Mouse (Mus musculus) CH12.LX (cell line): ENCODE measurements at regions not wholly inside any gene's neighbourhood (a gene's known extent, or its start where the extent isn't known, plus 50 kb on each side); places are given as distances from the start of the nearest gene placed in this dataset.

ENCODE experiments used
- DNase-seq: peaks from one replicate; pipeline ENCODE4 v3.0.0-alpha.2; 2013; ENCODE audit errors: extremely low read depth
- H3K27ac ChIP-seq: 2 replicates; pipeline ENCODE4 v1.5.1; 2012; ENCODE audit warnings: low read depth, mild to moderate bottlenecking, control low read depth, moderate library complexity; ENCODE audit not compliant: insufficient read depth
- H3K27me3 ChIP-seq: replicated peaks from 2 replicates; pipeline ENCODE3; 2012; ENCODE audit warnings: inconsistent platforms
- H3K36me3 ChIP-seq, 2 experiments: replicated peaks in 1 of 2; 2 replicates each; pipeline versions ENCODE3 to v1.6.1; 2012; ENCODE audit warnings: inconsistent platforms in 1 of 2, low read length in 1 of 2, mild to moderate bottlenecking in 1 of 2, mixed read lengths in 1 of 2, moderate library complexity in 1 of 2; ENCODE audit not compliant: control insufficient read depth in 1 of 2, insufficient read depth in 1 of 2
- H3K4me1 ChIP-seq, 2 experiments: 2 replicates each; pipeline ENCODE4 v1.6.1; 2012; ENCODE audit warnings: inconsistent platforms in 1 of 2, moderate library complexity in 1 of 2; ENCODE audit not compliant: insufficient read depth in 2 of 2, control insufficient read depth in 1 of 2
- H3K4me2 ChIP-seq: 2 replicates; pipeline ENCODE4 v1.6.1; 2012; ENCODE audit warnings: low read depth, mild to moderate bottlenecking, control low read depth; ENCODE audit not compliant: poor library complexity, insufficient read depth, severe bottlenecking
- H3K4me3 ChIP-seq, 3 experiments: fragments of 150-350 bp in 1 of 3; sonication (generic) in 1 of 3; replicated peaks in 1 of 3; 2 replicates each; pipeline versions ENCODE3 to v1.5.1; 2011 to 2012; ENCODE audit warnings: low read depth in 2 of 3, low read length in 2 of 3, mild to moderate bottlenecking in 2 of 3, moderate library complexity in 2 of 3, control low read depth in 1 of 3, improper control_type of control experiment in 1 of 3, inconsistent platforms in 1 of 3, mixed read lengths in 1 of 3; ENCODE audit not compliant: poor library complexity in 1 of 3
- H3K79me2 ChIP-seq: replicated peaks from 2 replicates; pipeline ENCODE4 v1.6.1; 2012; ENCODE audit warnings: mild to moderate bottlenecking, moderate library complexity; ENCODE audit not compliant: control insufficient read depth, poor library complexity, insufficient read depth, severe bottlenecking; ENCODE audit errors: extremely low read depth
- H3K9ac ChIP-seq: 2 replicates; pipeline ENCODE4 v1.6.1; 2012; ENCODE audit warnings: low read depth, mild to moderate bottlenecking, control low read depth, moderate library complexity; ENCODE audit not compliant: insufficient read depth
- H3K9me3 ChIP-seq: replicated peaks from 2 replicates; pipeline ENCODE3; 2012; ENCODE audit warnings: low read length, inconsistent platforms, mixed read lengths
- BHLHE40 ChIP-seq: IDR thresholded peaks from 2 replicates; pipeline ENCODE4 v1.6.1; 2011; ENCODE audit warnings: mild to moderate bottlenecking, low read depth, low read length, improper control_type of control experiment
- CHD2 ChIP-seq: IDR thresholded peaks from 2 replicates; pipeline ENCODE4 v1.6.1; 2011; ENCODE audit warnings: low read length, improper control_type of control experiment
- E2F4 ChIP-seq: IDR thresholded peaks from 2 replicates; pipeline ENCODE4 v1.6.1; 2011; ENCODE audit warnings: low read depth, low read length, improper control_type of control experiment; ENCODE audit not compliant: insufficient replicate concordance
- ELF1 ChIP-seq: IDR thresholded peaks from 2 replicates; pipeline ENCODE4 v1.6.1; 2014; ENCODE audit warnings: low read depth, mild to moderate bottlenecking, inconsistent platforms, low read length, improper control_type of control experiment
- EP300 ChIP-seq: IDR thresholded peaks from 2 replicates; pipeline ENCODE4 v1.6.1; 2011; ENCODE audit warnings: low read length, improper control_type of control experiment
- HCFC1 ChIP-seq: IDR thresholded peaks from 2 replicates; pipeline ENCODE4 v1.6.1; 2012; ENCODE audit warnings: low read depth, mild to moderate bottlenecking, inconsistent platforms, low read length, improper control_type of control experiment
- JUN ChIP-seq: IDR thresholded peaks from 2 replicates; pipeline ENCODE4 v1.6.1; 2011; ENCODE audit warnings: low read depth, mild to moderate bottlenecking, low read length, improper control_type of control experiment, moderate library complexity; ENCODE audit not compliant: insufficient read depth
- JUND ChIP-seq: conservative IDR thresholded peaks from 2 replicates; pipeline ENCODE4 v1.6.1; 2011; ENCODE audit warnings: low read depth, low read length, improper control_type of control experiment
- MAX ChIP-seq: IDR thresholded peaks from 2 replicates; pipeline ENCODE4 v1.6.1; 2011; ENCODE audit warnings: low read length, improper control_type of control experiment
- MXI1 ChIP-seq: IDR thresholded peaks from 2 replicates; pipeline ENCODE4 v1.6.1; 2011; ENCODE audit warnings: mild to moderate bottlenecking, low read depth, low read length, improper control_type of control experiment
- MYC ChIP-seq: IDR thresholded peaks from 2 replicates; pipeline ENCODE4 v1.6.1; 2011; ENCODE audit warnings: low read depth, mild to moderate bottlenecking, improper control_type of control experiment, low read length
- NRF1 ChIP-seq: IDR thresholded peaks from 2 replicates; pipeline ENCODE4 v1.6.1; 2014; ENCODE audit warnings: low read depth, mild to moderate bottlenecking, inconsistent platforms, low read length, improper control_type of control experiment, moderate library complexity
- RAD21 ChIP-seq: IDR thresholded peaks from 2 replicates; pipeline ENCODE4 v1.6.1; 2011; ENCODE audit warnings: low read depth, mild to moderate bottlenecking, low read length, improper control_type of control experiment, moderate library complexity
- SIN3A ChIP-seq: IDR thresholded peaks from 2 replicates; pipeline ENCODE4 v1.6.1; 2012; ENCODE audit warnings: low read length, improper control_type of control experiment, inconsistent platforms
- SMC3 ChIP-seq: IDR thresholded peaks from 2 replicates; pipeline ENCODE4 v1.6.1; 2011; ENCODE audit warnings: low read depth, low read length, improper control_type of control experiment
- TBP ChIP-seq: conservative IDR thresholded peaks from 2 replicates; pipeline ENCODE4 v1.6.1; 2011; ENCODE audit warnings: low read depth, low read length, improper control_type of control experiment
- UBTF ChIP-seq: IDR thresholded peaks from 2 replicates; pipeline ENCODE4 v1.6.1; 2012; ENCODE audit warnings: low read depth, mild to moderate bottlenecking, inconsistent platforms, low read length, improper control_type of control experiment, moderate library complexity
- ZKSCAN1 ChIP-seq: IDR thresholded peaks from 2 replicates; pipeline ENCODE4 v1.6.1; 2012; ENCODE audit warnings: low read depth, inconsistent platforms, low read length, improper control_type of control experiment, borderline replicate concordance
- dilution Hi-C: fragments of 300-500 bp; cut with MboI; formaldehyde crosslinking; loops from 2 replicates; pipeline ENCODE4 v1.14.3; 2020; ENCODE audit warnings: low sequenced_read_pairs; ENCODE audit not compliant: extremely low pct_unique_long_range_greater_than_20kb, extremely low pct_ligation_motif_present
- in situ Hi-C: fragments of 300-500 bp; cut with MboI; formaldehyde crosslinking; loops from 3 replicates; pipeline ENCODE4 v1.14.3; 2019; ENCODE audit warnings: low sequenced_read_pairs, low pct_ligation_motif_present, low pct_unique_long_range_greater_than_20kb, mixed read lengths

- Histone ChIP-seq H3K27me3 (no peaks in the 10 kb centered on the region), H3K4me2 (no peak overlapping the region), H3K4me1 (no peaks in the 10 kb centered on the region), H3K36me3 (no peaks in the 10 kb centered on the region), H3K79me2 (no peaks in the 10 kb centered on the region), H3K27ac (no peak overlapping the region), H3K9ac (no peak overlapping the region), H3K9me3 (peaks cover 34% of the 10 kb centered on the region), H3K4me3 (no peak overlapping the region)
- dilution Hi-C loops (no loop called here), in situ Hi-C loops (no loop called here)
- TF ChIP-seq JUN: no peak
- TF ChIP-seq HCFC1: no peak
- no peak for TF ChIP-seq MAX
- TF ChIP-seq SMC3: no peak
- TF ChIP-seq MYC: no peak
- TF ChIP-seq ZKSCAN1: no peak
- TF ChIP-seq EP300: no peak
- TF ChIP-seq RAD21: no peak
- TF ChIP-seq CHD2: no peak
- TF ChIP-seq ELF1: no peak
- DNase-seq: no peak
Measured at GRCm38 (mm10) chr17:66278037-66278436, 154.7 kb downstream of the Ddx11 start.

- no peaks in the 10 kb centered on the region for H3K4me1 ChIP-seq
- no peak overlapping the region for H3K4me2 ChIP-seq
- DNase-seq: no peak
- no peaks in the 10 kb centered on the region for H3K36me3 ChIP-seq
- dilution Hi-C loops: no loop called here
- TF ChIP-seq BHLHE40: no peak
- TF ChIP-seq UBTF: no peak
- TF ChIP-seq SIN3A: no peak
- TF ChIP-seq MXI1: no peak
- no peak for TF ChIP-seq E2F4
- no peak for TF ChIP-seq TBP
- TF ChIP-seq SMC3: no peak
- TF ChIP-seq JUND: no peak
- TF ChIP-seq NRF1: no peak
- no peak for TF ChIP-seq JUN
- TF ChIP-seq, all 38 proteins: peak for 0
- in situ Hi-C loops: no loop called here
- H3K79me2 ChIP-seq: no peaks in the 10 kb centered on the region
- H3K9ac ChIP-seq: no peak overlapping the region
- no peaks in the 10 kb centered on the region for H3K27me3 ChIP-seq
- no peak overlapping the region for H3K4me3 ChIP-seq
- H3K27ac ChIP-seq: no peak overlapping the region
- H3K9me3 ChIP-seq: peaks cover 32% of the 10 kb centered on the region
Measured at GRCm38 (mm10) chr17:66285295-66285694, 162.0 kb downstream of the Ddx11 start.
